Mouse (Mus musculus) intestine, embryonic 14.5 days (tissue): ENCODE results near the gene Foxp1. TPM values are rescaled to one million over a fixed set of nuclear protein-coding genes. Genes with fewer than 3 reads are reported as not detected.

Experiments
- ATAC-seq: fragments of 200-750 bp; cut with Nextera tagmentation; replicated peaks from 2 replicates; pipeline ENCODE4 v1.8.0; 2017; ENCODE audit warnings: low read depth, moderate number of reproducible peaks, moderate TSS enrichment, moderate library complexity; ENCODE audit not compliant: low FRiP score, low TSS enrichment
- DNase-seq: peaks from one replicate; pipeline ENCODE4 v3.0.0-alpha.2; 2018; ENCODE audit warnings: low spot score
- H3K27ac ChIP-seq: fragments of 300-500 bp; sonication (generic); 2 replicates; pipeline ENCODE4 v1.5.1; 2014; ENCODE audit warnings: low read depth, mild to moderate bottlenecking, control low read depth
- H3K27me3 ChIP-seq: fragments of 300-500 bp; sonication (generic); replicated peaks from 2 replicates; pipeline ENCODE4 v1.6.1; 2014; ENCODE audit warnings: low read length, control low read depth; ENCODE audit not compliant: control insufficient read depth, insufficient read depth
- H3K36me3 ChIP-seq: fragments of 300-500 bp; sonication (generic); 2 replicates; pipeline ENCODE4 v1.6.1; 2014; ENCODE audit warnings: low read length, control low read depth; ENCODE audit not compliant: control insufficient read depth, insufficient read depth
- H3K4me1 ChIP-seq: fragments of 300-500 bp; sonication (generic); replicated peaks from 2 replicates; pipeline ENCODE4 v1.6.1; 2014; ENCODE audit warnings: low read length, control low read depth, mixed read lengths; ENCODE audit not compliant: control insufficient read depth, insufficient read depth
- H3K4me2 ChIP-seq: fragments of 300-500 bp; sonication (generic); 2 replicates; pipeline ENCODE4 v1.6.1; 2014; ENCODE audit warnings: low read length
- H3K4me3 ChIP-seq: fragments of 300-500 bp; sonication (generic); 2 replicates; pipeline ENCODE4 v1.5.1; 2014; ENCODE audit warnings: low read depth, low read length, control low read depth, mixed read lengths
- H3K9ac ChIP-seq: fragments of 300-500 bp; sonication (generic); 2 replicates; pipeline ENCODE4 v1.6.1; 2014; ENCODE audit warnings: mild to moderate bottlenecking, low read length
- H3K9me3 ChIP-seq: fragments of 300-500 bp; sonication (generic); 2 replicates; pipeline ENCODE4 v1.6.1; 2016; ENCODE audit warnings: low read length, control low read depth; ENCODE audit not compliant: control insufficient read depth
- WGBS: fragments of 180-500 bp; shearing (Covaris S2); extraction: QIAGEN DNeasy Blood & Tissue Kit; methylation state at CpG from one replicate; pipeline ENCODE4 v1.1.7; 2014; 5-methylcytosine and 5-hydroxymethylcytosine counted together
- polyA plus RNA-seq: library from polyadenylated mRNA; unstranded; fragments of >200 nt; fragmentation: Nextera tagmentation; extraction: Ambion mirVana; gene quantifications from 2 replicates; pipeline ENCODE4 v1.2.1, GENCODE M21; 2014

Gene Foxp1
- polyA plus RNA-seq, 1 experiment from 2014 or later, result 133 TPM

DNA sequence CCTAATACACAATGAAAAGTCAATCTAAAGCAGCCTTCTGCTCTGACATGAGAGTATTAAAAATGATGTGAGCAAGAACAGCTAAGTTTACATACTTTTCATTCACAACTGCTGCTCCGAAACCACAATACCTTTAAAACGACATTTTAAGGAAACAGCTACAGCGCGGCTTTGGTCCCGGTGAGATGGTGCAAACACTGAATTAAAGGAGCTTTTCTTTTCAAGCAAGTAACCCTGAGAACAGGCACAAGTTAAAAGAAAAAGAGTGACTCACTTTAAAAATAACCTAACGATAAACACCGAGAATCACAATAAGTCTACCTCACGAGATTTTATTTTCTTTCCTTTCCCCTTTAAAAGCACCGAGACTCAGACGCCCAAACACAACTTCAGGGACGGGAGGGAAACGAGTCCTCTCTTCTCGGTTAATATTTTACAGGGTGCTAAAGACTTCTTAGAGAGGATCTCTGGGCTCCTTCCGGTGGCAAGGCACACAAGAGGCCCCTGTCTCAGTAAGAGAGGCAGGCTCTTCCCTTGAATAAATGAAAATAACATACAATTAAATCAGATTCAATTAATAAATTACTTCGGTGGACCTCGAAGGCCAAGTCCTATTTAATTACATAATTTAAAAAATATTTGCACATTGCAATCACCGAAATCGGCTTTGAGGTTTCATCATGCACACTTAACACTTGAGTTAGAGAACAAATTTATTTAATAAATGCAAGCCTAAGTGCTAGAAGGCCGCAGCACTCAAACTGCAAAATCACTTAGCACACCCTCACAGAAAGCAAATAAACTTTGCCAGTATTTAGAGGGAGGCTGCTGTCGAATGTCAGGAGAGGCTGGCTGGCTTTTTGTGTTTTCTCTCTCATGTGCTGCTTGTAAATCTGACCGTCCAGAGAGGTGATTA, 246.9 kb downstream of the Foxp1 start:
- peak overlapping the region; percentile 14; the same call in 1 of the 2 replicates for H3K27ac ChIP-seq
- DNase-seq (no peak), ATAC-seq (0 out of 2 replicates have a peak, but pooled peaks have one; percentile 51)
- no peaks in the 10 kb centered on the region for H3K27me3 ChIP-seq
- 20% methylated on average over 21 of the region's 21 CpGs for WGBS
- peak overlapping the region; percentile 22; the same call in 1 of the 2 replicates for H3K9ac ChIP-seq
- peak overlapping the region; percentile 24 for H3K4me3 ChIP-seq
- no peaks in the 10 kb centered on the region for H3K36me3 ChIP-seq
- H3K4me1 ChIP-seq, result peaks cover 18% of the 10 kb centered on the region
- H3K4me2 ChIP-seq, result peak overlapping the region; percentile 40
- H3K9me3 ChIP-seq, result no peaks in the 10 kb centered on the region

DNA sequence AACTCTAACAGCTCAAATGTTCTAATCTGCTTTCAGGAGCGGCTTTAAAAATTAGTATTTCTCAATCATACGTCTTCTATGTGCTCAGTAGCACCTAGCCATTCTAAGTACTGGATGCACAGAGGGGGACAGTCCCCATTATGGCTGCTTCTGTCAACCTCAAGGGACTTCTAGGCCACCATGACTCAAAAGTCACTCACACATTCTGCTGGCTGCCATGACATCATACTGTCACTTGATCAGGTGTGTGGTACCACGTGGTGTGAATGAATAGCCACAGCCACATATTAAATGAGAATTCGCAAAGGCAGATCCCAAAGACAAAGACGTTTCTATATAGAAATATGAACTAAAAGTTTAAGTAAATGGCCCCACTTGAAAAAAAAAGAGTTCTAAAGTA, 247.9 kb downstream of the Foxp1 start:
- Histone ChIP-seq H3K9me3 (no peaks in the 10 kb centered on the region), H3K36me3 (no peaks in the 10 kb centered on the region), H3K27ac (no peak overlapping the region), H3K4me2 (no peak overlapping the region), H3K4me3 (no peak overlapping the region), H3K27me3 (no peaks in the 10 kb centered on the region), H3K9ac (no peak overlapping the region), H3K4me1 (peaks cover 24% of the 10 kb centered on the region)
- DNase-seq (no peak), ATAC-seq (no peak)
- 84% methylated on average over 5 of the region's 5 CpGs for WGBS

DNA sequence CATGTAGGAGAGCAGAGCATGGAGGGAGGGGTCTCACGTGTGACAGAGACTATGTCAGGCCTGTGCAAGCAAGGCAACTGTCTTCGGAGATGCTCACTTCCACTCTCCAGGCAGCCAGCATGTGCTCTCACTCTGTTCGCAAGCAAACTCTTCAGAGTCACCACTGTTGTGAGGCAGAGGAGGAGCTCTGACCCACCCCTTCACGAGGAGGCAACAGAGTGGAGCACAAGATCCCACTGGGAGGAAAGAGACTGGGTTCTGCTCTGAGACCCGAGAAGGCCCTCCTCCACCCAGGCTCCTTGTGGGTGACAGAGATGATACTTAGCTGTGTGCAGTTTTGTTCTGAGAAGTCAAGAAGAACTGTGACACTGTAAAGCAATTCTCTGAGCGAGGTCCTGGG, 248.3 kb downstream of the Foxp1 start:
- no peak for DNase-seq
- no peak overlapping the region for H3K4me2 ChIP-seq
- H3K36me3 ChIP-seq, result no peaks in the 10 kb centered on the region
- H3K4me1 ChIP-seq, result peaks cover 28% of the 10 kb centered on the region
- no peak for ATAC-seq
- H3K4me3 ChIP-seq, result no peak overlapping the region
- H3K27ac ChIP-seq, result no peak overlapping the region
- H3K9me3 ChIP-seq, result no peaks in the 10 kb centered on the region
- whole genome bisulfite sequencing, result 68% methylated on average over 6 of the region's 6 CpGs
- no peak overlapping the region for H3K9ac ChIP-seq
- no peaks in the 10 kb centered on the region for H3K27me3 ChIP-seq

DNA sequence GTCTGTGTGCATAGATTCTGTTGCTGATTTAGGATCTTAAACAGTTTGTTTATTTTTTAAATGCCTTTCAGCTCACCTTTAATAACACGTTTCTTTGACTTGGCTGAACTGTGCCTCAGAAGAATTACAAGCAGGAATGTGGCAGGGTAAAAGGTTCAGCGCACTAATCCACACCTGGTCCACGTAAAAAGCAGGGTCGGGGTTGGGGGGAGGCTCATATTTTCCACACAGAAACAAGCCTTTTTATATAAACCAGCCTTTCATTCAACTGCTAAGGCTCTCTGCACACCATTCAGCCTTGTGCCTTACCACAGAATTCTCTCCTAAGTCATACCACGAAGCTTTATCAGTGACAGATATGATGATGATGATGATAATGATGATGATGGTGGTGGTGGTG, 249.3 kb downstream of the Foxp1 start:
- WGBS, result 54% methylated on average over 5 of the region's 5 CpGs
- no peaks in the 10 kb centered on the region for H3K36me3 ChIP-seq
- peaks cover 33% of the 10 kb centered on the region for H3K4me1 ChIP-seq
- H3K27ac ChIP-seq, result no peak overlapping the region
- H3K4me3 ChIP-seq, result no peak overlapping the region
- no peaks in the 10 kb centered on the region for H3K9me3 ChIP-seq
- H3K27me3 ChIP-seq, result no peaks in the 10 kb centered on the region
- no peak overlapping the region for H3K4me2 ChIP-seq
- ATAC-seq (no peak), DNase-seq (no peak)
- no peak overlapping the region for H3K9ac ChIP-seq

DNA sequence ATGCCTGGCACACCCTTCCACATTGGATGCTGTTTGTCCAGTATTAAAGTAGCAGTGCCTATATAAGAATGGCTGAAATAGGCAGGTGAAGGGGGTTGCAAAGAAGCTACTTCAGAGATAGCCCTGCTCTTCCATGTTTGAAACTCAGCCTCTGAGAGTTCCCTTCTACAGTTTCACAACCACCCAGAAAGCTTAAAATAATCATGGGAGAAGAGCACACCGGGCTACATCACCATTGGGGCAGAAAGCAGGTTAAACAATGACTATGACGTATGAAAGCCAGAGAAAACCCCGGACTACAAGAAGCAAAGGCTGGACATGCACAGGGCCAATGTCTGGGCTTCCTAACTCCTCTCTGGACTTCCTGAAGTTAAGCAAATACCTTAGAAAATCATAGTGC, 250.3 kb downstream of the Foxp1 start:
- H3K4me2 ChIP-seq, result no peak overlapping the region

DNA sequence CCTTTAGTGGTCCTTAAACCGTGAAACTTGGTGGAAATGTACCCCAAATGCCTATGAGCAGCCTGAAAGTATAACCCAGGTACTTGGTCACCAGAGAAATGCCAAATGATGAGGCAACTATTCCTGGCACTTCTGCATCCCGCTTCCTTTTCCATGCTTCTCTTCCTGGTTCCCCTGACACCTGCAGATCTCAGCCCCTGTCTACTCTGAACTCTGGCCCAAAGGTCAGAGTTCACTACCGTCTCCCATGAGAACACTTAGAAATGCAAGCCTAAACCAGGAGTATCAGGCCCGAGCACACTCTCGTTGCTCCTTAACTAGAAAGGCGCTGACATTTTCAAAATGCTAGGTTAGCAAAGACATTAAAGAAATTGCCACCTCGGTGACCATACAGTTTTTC, 250.8 kb downstream of the Foxp1 start:
- ATAC-seq, result no peak
- no peak overlapping the region for H3K27ac ChIP-seq
- no peaks in the 10 kb centered on the region for H3K9me3 ChIP-seq
- WGBS, result 79% methylated on average over 7 of the region's 7 CpGs
- no peaks in the 10 kb centered on the region for H3K27me3 ChIP-seq
- H3K4me1 ChIP-seq, result peaks cover 39% of the 10 kb centered on the region
- no peak overlapping the region for H3K4me2 ChIP-seq
- H3K4me3 ChIP-seq, result no peak overlapping the region
- H3K36me3 ChIP-seq, result no peaks in the 10 kb centered on the region
- no peak for DNase-seq
- H3K9ac ChIP-seq, result no peak overlapping the region

More for the DNA sequence above, 250.3 kb downstream of the Foxp1 start:
- 64% methylated on average over 3 of the region's 3 CpGs for WGBS
- Histone ChIP-seq H3K9ac (no peak overlapping the region), H3K9me3 (no peaks in the 10 kb centered on the region), H3K36me3 (no peaks in the 10 kb centered on the region), H3K4me3 (no peak overlapping the region), H3K27me3 (no peaks in the 10 kb centered on the region), H3K27ac (no peak overlapping the region), H3K4me1 (peaks cover 37% of the 10 kb centered on the region)
- ATAC-seq (no peak), DNase-seq (no peak)

DNA sequence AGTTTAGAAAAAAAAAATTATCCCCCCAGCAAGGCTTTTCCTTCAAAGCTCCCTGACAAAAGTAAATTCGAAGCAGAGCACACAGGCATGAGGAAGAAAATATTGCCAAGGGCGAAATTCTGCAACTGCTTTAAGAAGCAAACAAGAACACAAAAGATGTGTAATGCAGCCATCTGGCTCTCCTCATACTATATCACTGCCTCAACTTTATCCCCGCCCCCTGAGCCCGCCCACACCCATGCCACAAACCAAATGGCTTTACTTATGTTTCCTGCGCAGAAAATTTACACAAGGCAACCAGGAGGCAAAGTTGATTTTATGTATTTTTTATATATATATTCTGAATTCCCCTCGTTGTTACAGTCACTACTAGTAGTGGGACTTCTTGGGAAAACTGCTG, 252.6 kb downstream of the Foxp1 start:
- Histone ChIP-seq H3K9ac (no peak overlapping the region), H3K4me3 (no peak overlapping the region), H3K36me3 (no peaks in the 10 kb centered on the region), H3K27me3 (no peaks in the 10 kb centered on the region), H3K9me3 (no peaks in the 10 kb centered on the region), H3K4me1 (peaks cover 45% of the 10 kb centered on the region), H3K27ac (no peak overlapping the region), H3K4me2 (no peak overlapping the region)
- 33% methylated on average over 6 of the region's 6 CpGs for WGBS
- ATAC-seq (no peak), DNase-seq (no peak)

DNA sequence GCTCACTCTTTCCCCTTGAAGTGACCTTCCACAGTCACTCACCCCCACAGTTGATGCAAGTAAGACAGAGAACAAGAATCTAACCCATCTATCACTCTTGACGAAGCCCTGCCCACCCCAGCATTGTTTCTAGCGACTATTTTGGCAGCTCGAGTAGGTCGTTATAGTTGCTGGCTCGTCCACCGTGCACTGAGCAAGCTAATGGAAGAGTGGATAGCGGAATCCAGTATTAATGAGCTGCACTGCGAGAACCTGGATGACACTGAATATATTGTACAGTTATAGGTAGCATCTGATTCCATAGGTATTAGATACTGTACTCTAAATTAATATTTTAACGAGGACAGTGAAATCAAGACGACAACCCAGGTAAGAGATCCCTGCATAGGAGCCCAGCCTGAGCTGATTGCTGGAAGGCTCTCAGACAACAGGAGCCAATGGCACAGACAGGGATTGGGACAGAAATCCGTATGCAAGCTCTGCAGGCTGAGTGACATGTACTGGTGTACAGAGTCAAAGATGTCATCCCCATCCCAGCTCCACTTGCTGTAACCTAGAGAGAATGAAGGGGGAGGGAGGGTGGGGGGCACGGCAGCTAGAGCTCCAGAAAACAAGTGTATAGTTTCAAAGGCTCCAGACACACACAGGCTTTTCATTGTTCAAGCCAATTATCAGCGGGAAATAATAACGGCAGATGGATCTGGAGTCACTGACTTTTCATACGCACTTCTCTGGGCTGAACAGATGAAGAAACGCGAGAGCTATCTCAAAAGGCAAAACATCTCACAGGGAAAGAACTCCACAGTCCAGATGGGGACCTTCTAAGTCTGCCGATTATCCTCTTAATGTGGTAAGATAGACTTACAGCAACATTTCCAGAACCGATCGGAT, 254.1 kb downstream of the Foxp1 start:
- DNase-seq, result no peak
- H3K27ac ChIP-seq, result no peak overlapping the region
- H3K27me3 ChIP-seq, result no peaks in the 10 kb centered on the region
- H3K9me3 ChIP-seq, result no peaks in the 10 kb centered on the region
- no peak overlapping the region for H3K4me2 ChIP-seq
- H3K36me3 ChIP-seq, result no peaks in the 10 kb centered on the region
- H3K9ac ChIP-seq, result no peak overlapping the region
- peaks cover 54% of the 10 kb centered on the region for H3K4me1 ChIP-seq
- WGBS, result 64% methylated on average over 20 of the region's 20 CpGs
- ATAC-seq, result no peak
- H3K4me3 ChIP-seq, result no peak overlapping the region
